Mouse (Mus musculus): ENCODE measurements around the gene Vmn1r16.
"Not testable (repeated sequence)": the region's sequence is repeated elsewhere in the genome, so short reads cannot be mapped to it uniquely, and the experiment has no call there.

Vmn1r16 gene

DNA sequence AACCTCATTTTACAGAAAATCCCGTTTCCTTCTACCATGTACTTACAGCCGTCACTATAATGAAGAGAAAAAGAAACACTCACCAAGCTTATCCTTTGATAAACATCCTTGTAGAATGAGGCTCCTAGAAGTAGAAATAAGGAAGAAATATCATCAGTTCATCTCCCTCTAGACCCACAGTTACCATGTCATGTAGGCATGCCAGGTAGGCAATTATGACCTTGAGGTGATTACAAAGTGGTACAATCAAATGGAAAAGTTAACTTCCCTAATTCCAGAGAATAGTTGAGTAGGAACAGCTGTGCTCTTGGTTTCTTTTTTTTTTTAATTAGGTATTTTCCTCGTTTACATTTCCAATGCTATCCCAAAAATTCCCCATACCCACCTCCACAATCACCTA lies at the start of gene Vmn1r16:
Gene Vmn1r16, minus strand, starts transcription at position 101 of the 400 bp plus-strand sequence.
- DNase-seq (ENCODE audit: low spot score in 2 of 2) = no peak

GRCm38 (mm10) chr6:57367496-57367895 lies 38.2 kb upstream of the Vmn1r16 start:
- DNase-seq (ENCODE audit: low spot score in 2 of 2) = no peak

DNA sequence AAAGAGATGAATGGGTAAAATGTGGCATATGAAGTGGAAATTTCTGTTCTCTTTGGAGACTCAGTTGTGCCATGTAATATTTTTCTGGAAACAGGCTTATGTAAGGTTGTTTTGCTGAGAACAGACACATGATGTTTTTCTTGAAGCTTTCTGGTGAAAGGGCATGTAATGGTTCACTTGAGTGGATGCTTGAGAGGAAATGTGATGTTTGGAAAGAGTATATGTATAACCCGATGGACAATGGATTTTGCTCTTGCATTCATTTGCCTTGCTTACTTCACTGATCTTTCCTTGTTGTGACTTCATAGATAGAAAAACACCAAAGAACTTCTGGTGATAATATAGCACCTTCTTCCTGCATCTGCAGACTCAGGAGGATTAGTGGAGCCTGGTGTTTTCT lies 36.6 kb upstream of the Vmn1r16 start:
- DNase-seq (ENCODE audit: low spot score in 2 of 2) = not testable (repeated sequence)

DNA sequence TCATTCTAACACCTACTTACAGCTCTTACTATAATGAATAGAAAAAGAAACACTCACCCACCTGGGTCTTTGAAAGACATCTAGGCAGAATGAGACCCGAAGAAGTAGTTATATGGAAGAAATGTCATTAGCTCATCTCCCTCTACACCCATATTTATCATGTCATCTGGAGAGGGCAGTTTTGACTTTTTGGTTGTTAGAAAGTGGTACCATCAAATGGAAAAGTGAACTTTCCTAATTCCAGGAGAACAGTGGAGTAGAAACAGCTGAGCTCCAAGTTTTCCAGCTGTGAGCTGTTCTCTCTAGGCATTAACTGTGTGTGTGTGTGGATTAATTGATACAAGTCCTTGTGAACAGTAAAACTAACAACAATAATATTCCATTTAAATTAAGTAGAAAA lies 34.3 kb upstream of the Vmn1r16 start, which contains the start of gene Vmn1r17:
Gene Vmn1r17, minus strand, starts transcription at position 101 of the 400 bp plus-strand sequence.
- DNase-seq (ENCODE audit: low spot score in 2 of 2) = no peak

DNA sequence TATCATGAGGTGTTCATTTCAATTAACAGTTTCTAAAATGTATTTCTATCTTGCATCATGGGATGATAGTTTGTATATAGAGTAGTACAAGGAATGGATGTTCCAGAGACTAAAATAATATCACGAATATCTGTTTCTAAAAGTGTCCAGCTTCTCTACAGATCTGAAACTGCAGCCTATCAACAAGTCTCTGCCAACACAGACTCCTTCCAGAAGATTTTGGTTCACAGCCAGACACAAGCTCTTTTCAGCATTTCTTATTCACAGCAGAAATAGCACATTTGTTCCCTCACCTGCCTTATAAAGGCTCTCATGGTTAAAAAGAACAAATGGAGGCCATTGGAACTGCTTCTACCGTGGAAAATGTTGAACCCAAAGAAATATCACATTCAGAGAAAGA lies 27.6 kb upstream of the Vmn1r16 start:
- DNase-seq (ENCODE audit: low spot score in 2 of 2) = peak in 1 of 2 experiments; percentile 1

GRCm38 (mm10) chr6:57326176-57326575 lies 3.1 kb downstream of the Vmn1r16 start:
- no peak for DNase-seq (ENCODE audit: low spot score in 2 of 2)

GRCm38 (mm10) chr6:57278952-57279351 lies 50.3 kb downstream of the Vmn1r16 start:
- DNase-seq (ENCODE audit: low spot score in 2 of 2) = no peak

DNA sequence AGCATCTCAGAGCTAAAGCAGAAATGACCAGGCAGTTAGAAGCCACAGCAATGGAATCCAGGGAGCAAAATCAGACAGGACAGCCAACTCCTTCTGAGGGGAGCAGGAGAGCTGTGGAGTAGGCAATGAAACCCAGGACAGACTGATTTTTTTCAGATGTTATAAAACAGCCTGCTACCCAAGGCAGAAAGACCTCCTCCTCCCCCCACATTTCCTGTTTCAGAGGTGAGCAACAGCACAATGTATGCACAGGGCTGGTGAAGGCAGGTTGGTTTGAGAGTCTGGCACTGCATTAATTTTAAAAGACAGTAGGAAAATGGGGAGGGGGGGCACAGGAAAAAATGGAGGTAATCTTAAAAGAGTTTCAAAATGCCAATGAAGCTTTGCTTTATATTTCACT lies 56.8 kb downstream of the Vmn1r16 start:
- no peak for DNase-seq (ENCODE audit: low spot score in 2 of 2)

GRCm38 (mm10) chr6:57271881-57272280 lies 57.4 kb downstream of the Vmn1r16 start:
- DNase-seq (ENCODE audit: low spot score in 2 of 2) = no peak
